Mouse (Mus musculus) erythroblast, embryonic 14.5 days (primary cell): Measurements from ENCODE around the gene Dqx1.

Experiments
- GATA1 ChIP-seq: IDR thresholded peaks from 2 replicates; pipeline ENCODE4 v1.6.1; 2012; ENCODE audit warnings: low read length, inconsistent platforms, mixed read lengths
- TAL1 ChIP-seq: IDR thresholded peaks from 3 replicates; pipeline ENCODE4 v1.6.1; 2012; ENCODE audit warnings: low read length, inconsistent platforms, mixed read lengths

GRCm38 (mm10) chr6:83068706-83069487 lies 11.3 kb downstream of the Dqx1 start:
- TF ChIP-seq TAL1: no peak
- TF ChIP-seq GATA1: no peak
